Mouse (Mus musculus): ENCODE data around the gene Unc13b.

DNA sequence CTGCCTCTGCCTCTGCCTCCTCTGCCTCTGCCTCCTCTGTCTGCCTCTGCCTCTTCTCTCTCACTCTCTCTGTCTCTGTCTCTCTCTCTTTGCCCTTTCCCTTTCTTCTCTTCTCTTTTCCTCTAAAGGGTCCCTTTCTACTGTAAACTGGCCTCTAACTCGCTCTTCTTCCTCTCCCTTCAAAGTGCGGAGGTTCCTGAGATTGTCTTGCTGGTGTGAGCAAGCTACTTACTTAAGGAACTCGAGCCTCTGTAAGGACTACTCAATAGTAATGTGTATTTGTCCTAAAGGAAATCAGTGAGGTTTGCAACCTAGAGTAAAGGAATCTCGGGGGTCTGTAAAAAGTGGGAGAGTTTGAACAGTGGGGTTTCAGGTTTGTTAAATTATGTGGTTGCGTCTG is 12.1 kb upstream of the Unc13b start:
- TF ChIP-seq CTCF (IDR thresholded peaks at IDR 0.05; ENCODE audit: borderline replicate concordance, extremely low read depth, insufficient read depth, insufficient read length), result no peak
- TF ChIP-seq POLR2A (IDR thresholded peaks at IDR 0.05; ENCODE audit: borderline replicate concordance, extremely low read depth, insufficient read depth, insufficient read length, poor library complexity, severe bottlenecking), result no peak

Data from brain, embryonic 14.5 days (tissue).